Mouse (Mus musculus) ovary, postnatal 36 days (tissue): ENCODE measurements around the gene Nudt3.
"Not testable (repeated sequence)": the region's sequence is repeated elsewhere in the genome, so short reads cannot be mapped to it uniquely, and the experiment has no call there.

Experiments
- DNase-seq: peaks from one replicate; pipeline ENCODE4 v3.0.0; 2022; ENCODE audit warnings: low spot score, mixed read lengths

Nudt3 gene

GRCm38 (mm10) chr17:27635575-27635903, 12.2 kb upstream of the Nudt3 start:
- DNase-seq: not testable (repeated sequence)

GRCm38 (mm10) chr17:27634871-27635574, 11.7 kb upstream of the Nudt3 start, which contains the start of gene RPS10-NUDT3:
Gene RPS10-NUDT3 (minus strand): TSS chr17:27635222.
- DNase-seq: peak; percentile 90

GRCm38 (mm10) chr17:27629249-27630020, 6.1 kb upstream of the Nudt3 start:
- DNase-seq: peak; percentile 79

- no peak for DNase-seq
These were observed 5.1 kb upstream of the Nudt3 start for GRCm38 (mm10) chr17:27628376-27628775.

GRCm38 (mm10) chr17:27627451-27627850, 4.2 kb upstream of the Nudt3 start:
- DNase-seq: no peak

GRCm38 (mm10) chr17:27626681-27627080, 3.4 kb upstream of the Nudt3 start:
- no peak for DNase-seq

- no peak for DNase-seq
These were observed 2.4 kb upstream of the Nudt3 start for GRCm38 (mm10) chr17:27625455-27626251.

GRCm38 (mm10) chr17:27622611-27623359, 510 bp downstream of the Nudt3 start:
- DNase-seq: peak; percentile 52

- DNase-seq: no peak
These were observed 1.4 kb downstream of the Nudt3 start for GRCm38 (mm10) chr17:27621705-27622531.

- DNase-seq: no peak
These were observed 2.1 kb downstream of the Nudt3 start for GRCm38 (mm10) chr17:27621161-27621560.

GRCm38 (mm10) chr17:27615388-27615787, 7.9 kb downstream of the Nudt3 start:
- DNase-seq: no peak

GRCm38 (mm10) chr17:27613016-27613415, 10.3 kb downstream of the Nudt3 start:
- no peak for DNase-seq

GRCm38 (mm10) chr17:27611994-27612393, 11.3 kb downstream of the Nudt3 start:
- DNase-seq: no peak

GRCm38 (mm10) chr17:27611519-27611884, 11.8 kb downstream of the Nudt3 start:
- no peak for DNase-seq

GRCm38 (mm10) chr17:27610679-27611518, 12.4 kb downstream of the Nudt3 start:
- no peak for DNase-seq

GRCm38 (mm10) chr17:27609576-27609975, 13.7 kb downstream of the Nudt3 start:
- no peak for DNase-seq

GRCm38 (mm10) chr17:27603522-27604234, 19.6 kb downstream of the Nudt3 start:
- no peak for DNase-seq

- no peak for DNase-seq
These were observed 20.3 kb downstream of the Nudt3 start for GRCm38 (mm10) chr17:27603036-27603435.

GRCm38 (mm10) chr17:27600869-27601268, 22.4 kb downstream of the Nudt3 start:
- DNase-seq: no peak
